Mouse (Mus musculus): ENCODE measurements at regions not wholly inside any gene's neighbourhood (a gene's known extent, or its start where the extent isn't known, plus 50 kb on each side); places are given as distances from the start of the nearest gene placed in this dataset.

GRCm38 (mm10) chr17:51239465-51239864 lies 60.3 kb upstream of the Tbc1d5 start:
- Histone ChIP-seq H3K36me3 (ENCODE audit: control insufficient read depth, insufficient read depth, low read length) (no peaks in the 10 kb centered on the region), H3K4me1 (ENCODE audit: control insufficient read depth, insufficient read depth, low read depth, low read length) (no peaks in the 10 kb centered on the region), H3K4me2 (ENCODE audit: low read length) (no peak overlapping the region), H3K4me3 (ENCODE audit: low read length) (no peak overlapping the region), H3K27ac (ENCODE audit: low read depth, low read length) (no peak overlapping the region), H3K9ac (ENCODE audit: low read depth, low read length) (no peak overlapping the region), H3K9me3 (ENCODE audit: control insufficient read depth, low read length) (no peaks in the 10 kb centered on the region), H3K27me3 (replicated peaks; ENCODE audit: control insufficient read depth, insufficient read depth, low read length) (no peaks in the 10 kb centered on the region)
- 78% methylated on average over 3 of the region's 3 CpGs for WGBS
- no peak for ATAC-seq

Measured in hindbrain, embryonic 16.5 days (tissue).